Mouse (Mus musculus): Measurements from ENCODE around the gene Gm49361. TPM values are rescaled to one million over a fixed set of nuclear protein-coding genes. Genes with fewer than 3 reads are reported as not detected.

The Gm49361 gene
- total and polyA plus RNA-seq, 3 experiments, result not detected

DNA sequence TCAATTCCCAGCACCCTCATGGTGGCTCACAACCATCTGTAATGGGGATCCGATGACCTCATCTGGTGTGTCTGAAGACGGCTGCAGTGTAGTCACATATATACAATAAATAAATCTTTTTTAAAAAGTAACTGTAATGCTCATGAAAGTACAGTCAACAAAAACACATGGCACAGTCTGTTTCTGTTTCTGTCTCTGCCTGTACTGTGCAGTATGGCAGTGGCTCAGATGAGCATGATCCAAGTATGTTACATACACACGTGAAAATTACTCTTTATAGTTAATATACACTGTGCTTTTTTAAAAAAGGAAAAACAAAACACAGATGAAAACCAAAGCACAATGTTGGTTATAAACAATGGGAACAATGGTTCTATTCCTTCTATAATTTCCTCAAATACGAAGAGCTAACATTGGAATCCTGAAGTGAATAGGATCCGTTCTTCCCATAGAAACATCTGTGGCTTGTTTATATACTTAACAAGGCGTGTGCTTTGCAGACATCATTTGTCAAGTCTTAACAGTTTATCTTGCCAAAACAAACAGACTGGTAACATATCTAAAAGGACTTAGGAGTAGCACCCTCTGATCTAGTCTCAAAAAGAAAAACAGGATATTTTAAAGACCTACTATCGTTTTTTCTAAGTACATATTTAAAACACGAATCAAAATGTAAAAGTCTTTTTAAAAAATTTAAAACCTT is 139.1 kb downstream of the Gm49361 start:
- TF ChIP-seq JUN (IDR thresholded peaks at IDR 0.05; ENCODE audit: insufficient read depth, low read depth, low read length), result no peak
- no peak for TF ChIP-seq NRF1 (IDR thresholded peaks at IDR 0.05; ENCODE audit: low read depth, low read length)
- TF ChIP-seq BHLHE40 (IDR thresholded peaks at IDR 0.05; ENCODE audit: low read depth, low read length), result no peak
- TF ChIP-seq PAX5 (IDR thresholded peaks at IDR 0.05; ENCODE audit: low read length), result no peak
- no peak for TF ChIP-seq ZMIZ1 (IDR thresholded peaks at IDR 0.05; ENCODE audit: low read depth, low read length)
- no peak for TF ChIP-seq TBP (conservative IDR thresholded peaks at IDR 0.05; ENCODE audit: low read depth, low read length)
- H3K36me3 ChIP-seq (replicated peaks in 1 of 2; ENCODE audit: control insufficient read depth in 1 of 2, insufficient read depth in 1 of 2, low read length in 1 of 2), result peaks cover 25 to 77% of the 10 kb centered on the region in 2 experiments
- dilution Hi-C loops (cut with MboI; ENCODE audit: extremely low pct_ligation_motif_present, extremely low pct_unique_long_range_greater_than_20kb, low sequenced_read_pairs), result no loop called here
- H3K4me3 ChIP-seq (replicated peaks in 1 of 3; ENCODE audit: low read depth in 2 of 3, low read length in 2 of 3, poor library complexity in 1 of 3), result no peak overlapping the region
- no peak overlapping the region for H3K9ac ChIP-seq (ENCODE audit: insufficient read depth, low read depth)
- no peaks in the 10 kb centered on the region for H3K9me3 ChIP-seq (replicated peaks; ENCODE audit: low read length)
- H3K4me1 ChIP-seq (ENCODE audit: control insufficient read depth in 1 of 2, insufficient read depth in 2 of 2), result peaks cover 0 to 23% of the 10 kb centered on the region in 2 experiments; a peak in 2 of 4 replicates
- H3K79me2 ChIP-seq (replicated peaks; ENCODE audit: control insufficient read depth, extremely low read depth, insufficient read depth, poor library complexity, severe bottlenecking), result peaks cover 6% of the 10 kb centered on the region; the same call in 1 of the 2 replicates
- H3K27me3 ChIP-seq (replicated peaks), result no peaks in the 10 kb centered on the region
- H3K4me2 ChIP-seq (ENCODE audit: insufficient read depth, low read depth, poor library complexity, severe bottlenecking), result no peak overlapping the region
- DNase-seq (ENCODE audit: extremely low read depth), result no peak
- in situ Hi-C loops (cut with MboI; ENCODE audit: low pct_ligation_motif_present, low pct_unique_long_range_greater_than_20kb, low sequenced_read_pairs), result no loop called here
- no peak overlapping the region for H3K27ac ChIP-seq (ENCODE audit: insufficient read depth, low read depth)

- H3K4me1 ChIP-seq (ENCODE audit: control insufficient read depth in 1 of 2, insufficient read depth in 2 of 2), result no peaks in the 10 kb centered on the region
- dilution Hi-C loops (cut with MboI; ENCODE audit: extremely low pct_ligation_motif_present, extremely low pct_unique_long_range_greater_than_20kb, low sequenced_read_pairs), result no loop called here
- H3K27ac ChIP-seq (ENCODE audit: insufficient read depth, low read depth), result no peak overlapping the region
- H3K9ac ChIP-seq (ENCODE audit: insufficient read depth, low read depth), result no peak overlapping the region
- in situ Hi-C loops (cut with MboI; ENCODE audit: low pct_ligation_motif_present, low pct_unique_long_range_greater_than_20kb, low sequenced_read_pairs), result no loop called here
- no peak for DNase-seq (ENCODE audit: extremely low read depth)
- H3K36me3 ChIP-seq (replicated peaks in 1 of 2; ENCODE audit: control insufficient read depth in 1 of 2, insufficient read depth in 1 of 2, low read length in 1 of 2), result peaks cover 56 to 89% of the 10 kb centered on the region in 2 experiments
- TF ChIP-seq CTCF (conservative IDR thresholded peaks at IDR 0.05 in 1 of 2, IDR thresholded peaks at IDR 0.05 in 1 of 2; ENCODE audit: low read depth in 2 of 2, low read length in 2 of 2), result no peak
- no peak for TF ChIP-seq POLR2A (IDR thresholded peaks at IDR 0.05; ENCODE audit: low read depth, low read length)
- TF ChIP-seq NELFE (IDR thresholded peaks at IDR 0.05; ENCODE audit: low read depth, low read length), result no peak
- no peak for TF ChIP-seq SIN3A (IDR thresholded peaks at IDR 0.05; ENCODE audit: low read length)
- no peak for TF ChIP-seq MAFK (IDR thresholded peaks at IDR 0.05; ENCODE audit: insufficient replicate concordance, low read length)
- TF ChIP-seq MAZ (IDR thresholded peaks at IDR 0.05; ENCODE audit: low read depth, low read length), result no peak
- no peak for TF ChIP-seq ZKSCAN1 (IDR thresholded peaks at IDR 0.05; ENCODE audit: borderline replicate concordance, low read depth, low read length)
- no peak for TF ChIP-seq BHLHE40 (IDR thresholded peaks at IDR 0.05; ENCODE audit: low read depth, low read length)
- H3K4me3 ChIP-seq (replicated peaks in 1 of 3; ENCODE audit: low read depth in 2 of 3, low read length in 2 of 3, poor library complexity in 1 of 3), result no peak overlapping the region
- no peaks in the 10 kb centered on the region for H3K27me3 ChIP-seq (replicated peaks)
- no peaks in the 10 kb centered on the region for H3K9me3 ChIP-seq (replicated peaks; ENCODE audit: low read length)
- no peaks in the 10 kb centered on the region for H3K79me2 ChIP-seq (replicated peaks; ENCODE audit: control insufficient read depth, extremely low read depth, insufficient read depth, poor library complexity, severe bottlenecking)
- H3K4me2 ChIP-seq (ENCODE audit: insufficient read depth, low read depth, poor library complexity, severe bottlenecking), result no peak overlapping the region
These were observed 152.6 kb downstream of the Gm49361 start for GRCm38 (mm10) chr14:57593279-57593678.

Other genes starting within 250 kb of the Gm49361 start
- gene Il17d, start 221.3 kb downstream of the Gm49361 start, total RNA-seq (2012; rRNA removed), result 0.08 and 0.21 TPM in 2 replicates
- gene Il17d, start 221.3 kb downstream of the Gm49361 start, total RNA-seq (2014; rRNA removed), result not detected in 2 replicates
- gene Il17d, start 221.3 kb downstream of the Gm49361 start, polyA plus RNA-seq (2012; ENCODE audit: insufficient read length, low read depth), result not detected in 2 replicates
- 52.2 and 69.5 TPM in 2 replicates for gene Eef1akmt1, start 174.5 kb downstream of the Gm49361 start, total RNA-seq (2012; rRNA removed)
- 105 and 110 TPM in 2 replicates for gene Eef1akmt1, start 174.5 kb downstream of the Gm49361 start, total RNA-seq (2014; rRNA removed)
- 74.5 and 81.2 TPM in 2 replicates for gene Eef1akmt1, start 174.5 kb downstream of the Gm49361 start, polyA plus RNA-seq (2012; ENCODE audit: insufficient read length, low read depth)
- gene Xpo4, start 80.7 kb downstream of the Gm49361 start, total RNA-seq (2012; rRNA removed), result 30.2 and 41.0 TPM in 2 replicates
- 47.3 and 57.8 TPM in 2 replicates for gene Xpo4, start 80.7 kb downstream of the Gm49361 start, total RNA-seq (2014; rRNA removed)
- 36.3 and 43.0 TPM in 2 replicates for gene Xpo4, start 80.7 kb downstream of the Gm49361 start, polyA plus RNA-seq (2012; ENCODE audit: insufficient read length, low read depth)
- 1.5 TPM in 2 replicates for gene Lats2, start 12.3 kb upstream of the Gm49361 start, total RNA-seq (2012; rRNA removed)
- gene Lats2, start 12.3 kb upstream of the Gm49361 start, total RNA-seq (2014; rRNA removed), result 0.96 and 4.0 TPM in 2 replicates
- gene Lats2, start 12.3 kb upstream of the Gm49361 start, polyA plus RNA-seq (2012; ENCODE audit: insufficient read length, low read depth), result 0.64 and 1.1 TPM in 2 replicates
- 173 and 243 TPM in 2 replicates for gene Sap18, start 52.1 kb upstream of the Gm49361 start, total RNA-seq (2012; rRNA removed)
- gene Sap18, start 52.1 kb upstream of the Gm49361 start, total RNA-seq (2014; rRNA removed), result 33.9 and 49.0 TPM in 2 replicates
- gene Sap18, start 52.1 kb upstream of the Gm49361 start, polyA plus RNA-seq (2012; ENCODE audit: insufficient read length, low read depth), result 8.3 and 8.8 TPM in 2 replicates
- gene Ska3, start 80.1 kb upstream of the Gm49361 start, total RNA-seq (2012; rRNA removed), result 14.7 and 17.6 TPM in 2 replicates
- 40.2 and 45.5 TPM in 2 replicates for gene Ska3, start 80.1 kb upstream of the Gm49361 start, total RNA-seq (2014; rRNA removed)
- gene Ska3, start 80.1 kb upstream of the Gm49361 start, polyA plus RNA-seq (2012; ENCODE audit: insufficient read length, low read depth), result 35.3 and 46.3 TPM in 2 replicates
- gene Mrpl57, start 80.1 kb upstream of the Gm49361 start, total RNA-seq (2012; rRNA removed), result 183 and 184 TPM in 2 replicates
- 112 and 123 TPM in 2 replicates for gene Mrpl57, start 80.1 kb upstream of the Gm49361 start, total RNA-seq (2014; rRNA removed)
- 170 and 176 TPM in 2 replicates for gene Mrpl57, start 80.1 kb upstream of the Gm49361 start, polyA plus RNA-seq (2012; ENCODE audit: insufficient read length, low read depth)
- gene Zdhhc20, start 144.2 kb upstream of the Gm49361 start, total RNA-seq (2012; rRNA removed), result 9.4 and 10.4 TPM in 2 replicates
- gene Zdhhc20, start 144.2 kb upstream of the Gm49361 start, total RNA-seq (2014; rRNA removed), result 27.4 and 36.1 TPM in 2 replicates
- 28.7 and 41.3 TPM in 2 replicates for gene Zdhhc20, start 144.2 kb upstream of the Gm49361 start, polyA plus RNA-seq (2012; ENCODE audit: insufficient read length, low read depth)